Mouse (Mus musculus) MEL (cell line): ENCODE measurements around the gene Kdm5c.

ENCODE experiments used
- BHLHE40 ChIP-seq: IDR thresholded peaks from 2 replicates; pipeline ENCODE4 v1.6.1; 2012; ENCODE audit warnings: low read depth, mild to moderate bottlenecking, inconsistent platforms, low read length, improper control_type of control experiment, borderline replicate concordance
- CTCF ChIP-seq, 3 experiments: IDR thresholded peaks in 2 of 3; conservative IDR thresholded peaks in 1 of 3; 2 replicates each; pipeline ENCODE4 v1.5.1; 2011 to 2012; ENCODE audit warnings: low read length in 3 of 3, low read depth in 2 of 3, mild to moderate bottlenecking in 2 of 3, improper control_type of control experiment in 1 of 3, inconsistent platforms in 1 of 3, mixed read lengths in 1 of 3, moderate library complexity in 1 of 3; ENCODE audit not compliant: control insufficient read depth in 1 of 3, insufficient read depth in 1 of 3, poor library complexity in 1 of 3, severe bottlenecking in 1 of 3
- EP300 ChIP-seq, 2 experiments: IDR thresholded peaks; 2 replicates each; pipeline ENCODE4 v1.6.1; 2011; ENCODE audit warnings: improper control_type of control experiment in 2 of 2, low read length in 2 of 2, low read depth in 1 of 2, mild to moderate bottlenecking in 1 of 2
- GATA1 ChIP-seq: IDR thresholded peaks from 2 replicates; pipeline ENCODE4 v1.6.1; 2011; ENCODE audit warnings: low read depth, low read length, improper control_type of control experiment
- KAT2A ChIP-seq: conservative IDR thresholded peaks from 2 replicates; pipeline ENCODE4 v1.6.1; 2012; ENCODE audit warnings: low read depth, low read length, improper control_type of control experiment, inconsistent platforms
- MAX ChIP-seq: IDR thresholded peaks from 2 replicates; pipeline ENCODE4 v1.6.1; 2011; ENCODE audit warnings: low read length, improper control_type of control experiment
- MYC ChIP-seq: IDR thresholded peaks from 2 replicates; pipeline ENCODE4 v1.6.1; 2011; ENCODE audit warnings: low read depth, mild to moderate bottlenecking, low read length, improper control_type of control experiment, moderate library complexity
- NELFE ChIP-seq: IDR thresholded peaks from 2 replicates; pipeline ENCODE4 v1.6.1; 2011; ENCODE audit warnings: low read depth, low read length, improper control_type of control experiment
- POLR2A ChIP-seq, 2 experiments: IDR thresholded peaks; 2 replicates each; pipeline ENCODE4 v1.6.1; 2011 to 2012; ENCODE audit warnings: low read length in 2 of 2, mild to moderate bottlenecking in 2 of 2, control low read depth in 1 of 2, improper control_type of control experiment in 1 of 2, low read depth in 1 of 2, moderate library complexity in 1 of 2; ENCODE audit not compliant: control insufficient read depth in 1 of 2, insufficient read depth in 1 of 2, poor library complexity in 1 of 2
- RCOR1 ChIP-seq: IDR thresholded peaks from 2 replicates; pipeline ENCODE4 v1.6.1; 2012; ENCODE audit warnings: low read depth, mild to moderate bottlenecking, inconsistent platforms, low read length, improper control_type of control experiment
- USF1 ChIP-seq: IDR thresholded peaks from 2 replicates; pipeline ENCODE4 v1.6.1; 2014; ENCODE audit warnings: low read depth, mild to moderate bottlenecking, inconsistent platforms, low read length, improper control_type of control experiment, moderate library complexity
- ZKSCAN1 ChIP-seq: IDR thresholded peaks from 2 replicates; pipeline ENCODE4 v1.6.1; 2012; ENCODE audit warnings: low read depth, mild to moderate bottlenecking, inconsistent platforms, low read length, improper control_type of control experiment, moderate library complexity
- ZNF384 ChIP-seq: IDR thresholded peaks from 2 replicates; pipeline ENCODE4 v1.6.1; 2012; ENCODE audit warnings: low read depth, mild to moderate bottlenecking, inconsistent platforms, low read length, improper control_type of control experiment

- TF ChIP-seq MAX (no peak), CTCF (IDR thresholded peaks at IDR 0.05 in 2 of 3, conservative IDR thresholded peaks at IDR 0.05 in 1 of 3; ENCODE audit: control insufficient read depth in 1 of 3, insufficient read depth in 1 of 3, low read depth in 2 of 3, low read length in 3 of 3, poor library complexity in 1 of 3, severe bottlenecking in 1 of 3) (no peak), POLR2A (IDR thresholded peaks at IDR 0.05; ENCODE audit: control insufficient read depth in 1 of 2, insufficient read depth in 1 of 2, low read depth in 1 of 2, low read length in 2 of 2, poor library complexity in 1 of 2) (no peak), BHLHE40 (no peak), MYC (no peak), ZKSCAN1 (no peak), EP300 (IDR thresholded peaks at IDR 0.05; ENCODE audit: low read depth in 1 of 2, low read length in 2 of 2) (no peak), RCOR1 (no peak), NELFE (no peak), USF1 (no peak), ZNF384 (no peak), GATA1 (no peak), KAT2A (no peak)
Observed at GRCm38 (mm10) chrX:152244492-152245189, 11.8 kb downstream of the Kdm5c start.
